Mouse (Mus musculus): Measurements from ENCODE around the gene Oxct1. TPM values are rescaled to one million over a fixed set of nuclear protein-coding genes. Genes with fewer than 3 reads are reported as not detected.

Gene Oxct1
- polyA plus RNA-seq, 1 experiment from 2014 or later: 210 TPM

DNA sequence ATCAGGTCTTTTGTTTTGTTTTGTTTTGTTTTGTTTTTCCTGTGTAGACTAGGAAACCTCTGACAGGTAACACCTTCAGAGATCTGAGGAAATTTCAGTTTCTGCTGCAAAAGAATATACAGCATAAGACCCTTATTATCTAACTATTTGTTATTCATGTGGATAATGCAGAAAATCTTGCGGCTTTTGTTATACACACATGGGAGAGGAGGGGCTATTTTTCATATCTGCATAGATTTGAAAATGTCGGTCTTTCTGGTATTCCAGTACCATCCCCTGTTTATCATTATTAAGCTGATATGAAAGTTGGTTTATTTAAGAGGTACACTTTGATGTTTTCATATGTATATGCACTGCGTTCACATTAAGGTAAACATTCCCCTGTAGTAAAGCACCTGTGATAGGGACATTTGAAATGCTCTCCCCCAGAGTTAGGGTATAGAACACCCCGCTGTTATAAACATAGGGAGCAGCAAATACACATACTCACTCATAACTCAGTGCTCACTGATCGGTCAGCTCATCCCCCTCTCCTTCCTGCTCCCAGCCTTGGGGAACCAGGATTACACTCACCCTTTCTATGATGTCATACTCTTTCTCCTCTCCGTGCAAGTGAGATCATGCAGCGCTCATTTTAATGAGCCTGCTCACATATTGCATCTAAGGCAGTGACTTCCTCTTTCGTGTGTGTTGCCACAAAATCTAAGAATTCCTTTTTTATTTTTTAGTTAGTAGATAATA, 122.6 kb downstream of the Oxct1 start:
- no peak for ATAC-seq (ENCODE audit: insufficient read depth)
- Histone ChIP-seq H3K27me3 (ENCODE audit: insufficient read depth, low read length) (no peaks in the 10 kb centered on the region), H3K9ac (no peak overlapping the region), H3K4me2 (no peak overlapping the region), H3K4me1 (ENCODE audit: insufficient read depth) (no peaks in the 10 kb centered on the region), H3K27ac (ENCODE audit: low read depth) (no peak overlapping the region), H3K36me3 (ENCODE audit: insufficient read depth) (peaks cover 17% of the 10 kb centered on the region; the same call in 1 of the 2 replicates), H3K9me3 (ENCODE audit: low read depth, low read length) (no peaks in the 10 kb centered on the region), H3K4me3 (ENCODE audit: low read depth, low read length) (no peak overlapping the region)
- no peak for DNase-seq
- no peak for TF ChIP-seq CTCF (IDR thresholded peaks at IDR 0.05; ENCODE audit: low read depth)
- WGBS: 78% methylated on average over 8 of the region's 8 CpGs

DNA sequence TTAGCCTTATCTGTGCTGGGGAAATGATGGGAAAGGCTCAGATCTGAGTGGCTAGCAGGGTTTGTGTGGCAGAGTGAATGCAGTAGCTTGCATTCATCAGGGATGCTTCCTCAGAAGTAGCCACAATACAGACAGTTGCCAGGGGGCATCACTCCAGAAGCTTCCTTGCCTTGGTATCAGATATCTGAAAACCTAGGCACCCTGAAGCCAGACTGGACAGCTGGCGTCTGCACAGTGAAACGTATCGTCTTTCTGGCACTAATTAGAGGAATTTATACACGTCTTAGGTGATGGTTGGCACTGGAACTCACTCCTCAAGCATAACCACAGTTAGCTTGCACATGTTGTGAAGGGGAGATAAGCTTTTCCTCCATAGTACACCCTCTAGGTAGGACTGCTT, 128.5 kb downstream of the Oxct1 start:
- no peak for DNase-seq
- H3K36me3 ChIP-seq (ENCODE audit: insufficient read depth): peaks cover 22% of the 10 kb centered on the region
- no peak overlapping the region for H3K9ac ChIP-seq
- ATAC-seq (ENCODE audit: insufficient read depth): no peak
- no peak for TF ChIP-seq CTCF (IDR thresholded peaks at IDR 0.05; ENCODE audit: low read depth)
- H3K4me2 ChIP-seq: no peak overlapping the region
- H3K9me3 ChIP-seq (ENCODE audit: low read depth, low read length): no peaks in the 10 kb centered on the region
- no peaks in the 10 kb centered on the region for H3K4me1 ChIP-seq (ENCODE audit: insufficient read depth)
- H3K27me3 ChIP-seq (ENCODE audit: insufficient read depth, low read length): no peaks in the 10 kb centered on the region
- H3K4me3 ChIP-seq (ENCODE audit: low read depth, low read length): no peak overlapping the region
- WGBS: 79% methylated on average over 4 of the region's 4 CpGs
- no peak overlapping the region for H3K27ac ChIP-seq (ENCODE audit: low read depth)

DNA sequence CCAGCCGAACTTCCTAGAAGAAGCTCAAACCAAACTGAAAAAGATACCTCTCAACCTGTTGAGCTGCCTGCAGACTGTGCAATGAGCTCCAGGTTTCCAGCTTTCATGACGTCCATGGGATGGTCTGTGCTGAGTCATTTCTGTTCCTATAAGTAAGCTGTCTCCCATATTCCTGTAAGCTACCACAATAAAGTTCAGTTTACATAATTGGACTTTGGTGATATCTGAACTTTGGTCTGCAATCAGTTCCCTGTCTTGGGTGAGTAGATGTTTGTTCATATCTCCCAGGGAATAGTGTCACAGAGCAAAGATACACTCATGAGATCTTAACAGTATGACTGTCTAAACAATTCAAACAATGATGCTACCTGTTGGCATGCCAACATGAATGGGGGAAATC, 141.8 kb downstream of the Oxct1 start:
- 55% methylated on average over 2 of the region's 2 CpGs for WGBS
- no peak for ATAC-seq (ENCODE audit: insufficient read depth)
- TF ChIP-seq CTCF (IDR thresholded peaks at IDR 0.05; ENCODE audit: low read depth): no peak

DNA sequence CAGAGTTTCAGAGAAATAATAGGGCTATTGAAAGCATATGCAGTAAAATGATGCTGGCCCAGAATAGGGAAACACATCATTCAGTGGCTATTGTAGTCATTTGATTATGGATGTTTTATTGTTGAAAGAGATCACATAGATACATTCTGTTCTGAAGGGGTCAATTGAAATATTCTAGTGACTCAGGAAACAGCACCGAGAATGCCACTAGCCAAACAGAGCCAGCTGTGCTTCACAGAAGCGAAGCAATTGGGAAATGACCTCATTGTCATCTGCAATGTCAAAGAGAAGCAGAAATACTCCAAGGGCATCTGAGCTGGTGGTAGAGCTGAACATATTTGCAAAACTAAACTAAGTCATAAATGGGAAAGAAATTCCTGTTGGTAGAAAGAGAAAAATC, 145.4 kb downstream of the Oxct1 start:
- 59% methylated on average over 2 of the region's 2 CpGs for WGBS
- Histone ChIP-seq H3K27ac (ENCODE audit: low read depth) (no peak overlapping the region), H3K9me3 (ENCODE audit: low read depth, low read length) (peaks cover 2% of the 10 kb centered on the region; the same call in 1 of the 2 replicates), H3K4me3 (ENCODE audit: low read depth, low read length) (no peak overlapping the region), H3K4me2 (no peak overlapping the region), H3K9ac (no peak overlapping the region), H3K4me1 (ENCODE audit: insufficient read depth) (no peaks in the 10 kb centered on the region), H3K27me3 (ENCODE audit: insufficient read depth, low read length) (no peaks in the 10 kb centered on the region), H3K36me3 (ENCODE audit: insufficient read depth) (no peaks in the 10 kb centered on the region)
- no peak for TF ChIP-seq CTCF (IDR thresholded peaks at IDR 0.05; ENCODE audit: low read depth)
- no peak for DNase-seq
- ATAC-seq (ENCODE audit: insufficient read depth): no peak

More for the DNA sequence above, 141.8 kb downstream of the Oxct1 start:
- Histone ChIP-seq H3K36me3 (ENCODE audit: insufficient read depth) (no peaks in the 10 kb centered on the region), H3K9ac (no peak overlapping the region), H3K4me3 (ENCODE audit: low read depth, low read length) (no peak overlapping the region), H3K27me3 (ENCODE audit: insufficient read depth, low read length) (no peaks in the 10 kb centered on the region), H3K4me1 (ENCODE audit: insufficient read depth) (no peaks in the 10 kb centered on the region), H3K27ac (ENCODE audit: low read depth) (no peak overlapping the region), H3K9me3 (ENCODE audit: low read depth, low read length) (peaks cover 4% of the 10 kb centered on the region; the same call in 1 of the 2 replicates), H3K4me2 (no peak overlapping the region)
- DNase-seq: no peak

DNA sequence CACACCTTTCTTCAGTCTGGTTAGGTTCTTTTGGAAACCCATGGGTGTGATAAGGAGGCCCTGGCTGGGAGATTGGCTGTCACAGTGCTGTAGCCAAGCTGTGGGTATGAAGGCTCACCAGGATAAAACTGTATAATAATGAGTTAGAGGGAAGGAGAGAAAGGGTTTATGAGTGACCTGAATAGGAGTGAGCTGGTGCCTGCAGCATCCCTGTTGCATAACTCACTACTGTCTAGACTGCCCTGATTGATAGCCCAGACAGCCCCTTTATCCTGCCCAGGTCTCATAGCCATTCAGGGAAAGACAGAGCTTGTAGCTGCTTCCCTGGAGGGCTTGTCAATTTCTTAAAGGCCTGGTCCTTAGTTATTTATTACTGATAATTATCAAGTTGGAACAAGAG, 171.7 kb downstream of the Oxct1 start:
- Histone ChIP-seq H3K4me3 (ENCODE audit: low read depth, low read length) (no peak overlapping the region), H3K9ac (no peak overlapping the region), H3K9me3 (ENCODE audit: low read depth, low read length) (no peaks in the 10 kb centered on the region), H3K27ac (ENCODE audit: low read depth) (no peak overlapping the region), H3K4me2 (no peak overlapping the region), H3K4me1 (ENCODE audit: insufficient read depth) (no peaks in the 10 kb centered on the region), H3K36me3 (ENCODE audit: insufficient read depth) (no peaks in the 10 kb centered on the region), H3K27me3 (ENCODE audit: insufficient read depth, low read length) (no peaks in the 10 kb centered on the region)
- no peak for TF ChIP-seq CTCF (IDR thresholded peaks at IDR 0.05; ENCODE audit: low read depth)
- ATAC-seq (ENCODE audit: insufficient read depth) (no peak), DNase-seq (no peak)

Other genes starting within 250 kb of the Oxct1 start
- gene Fbxo4, start 46.8 kb upstream of the Oxct1 start, polyA plus RNA-seq (2014; fragmentation: Nextera tagmentation; extraction: Ambion mirVana): 10.9 and 12.6 TPM in 2 replicates
- 35.1 and 38.8 TPM in 2 replicates for gene AW549877, start 30.6 kb upstream of the Oxct1 start, polyA plus RNA-seq (2014; fragmentation: Nextera tagmentation; extraction: Ambion mirVana)

Measured in lung, embryonic 14.5 days (tissue).